Mouse (Mus musculus) MEL (cell line): ENCODE measurements around the gene Sdsl. TPM values are rescaled to one million over a fixed set of nuclear protein-coding genes. Genes with fewer than 3 reads are reported as not detected.

Experiments used
- DNase-seq: peaks from one replicate; pipeline ENCODE4 v3.0.0; 2011; ENCODE audit warnings: low read depth, low spot score
- H3K27ac ChIP-seq: 2 replicates; pipeline ENCODE4 v1.5.1; 2012; ENCODE audit warnings: low read depth, mild to moderate bottlenecking, control low read depth, low read length, moderate library complexity; ENCODE audit not compliant: control insufficient read depth
- H3K27me3 ChIP-seq, 2 experiments: fragments of 150-350 bp in 1 of 2; sonication (generic) in 1 of 2; 2 replicates each; pipeline ENCODE4 v1.6.1; 2012; ENCODE audit warnings: low read length in 2 of 2, mild to moderate bottlenecking in 2 of 2, improper control_type of control experiment in 1 of 2, moderate library complexity in 1 of 2; ENCODE audit not compliant: insufficient read depth in 2 of 2, control insufficient read depth in 1 of 2
- H3K36me3 ChIP-seq, 2 experiments: 2 replicates each; pipeline ENCODE4 v1.6.1; 2012 to 2014; ENCODE audit warnings: low read length in 2 of 2, improper control_type of control experiment in 1 of 2, inconsistent platforms in 1 of 2, mild to moderate bottlenecking in 1 of 2; ENCODE audit not compliant: insufficient read depth in 2 of 2, control insufficient read depth in 1 of 2
- H3K4me1 ChIP-seq, 2 experiments: fragments of 150-350 bp in 1 of 2; sonication (generic) in 1 of 2; 2 replicates each; pipeline ENCODE4 v1.6.1; 2012; ENCODE audit warnings: low read length in 2 of 2, improper control_type of control experiment in 1 of 2, mild to moderate bottlenecking in 1 of 2; ENCODE audit not compliant: insufficient read depth in 2 of 2, control insufficient read depth in 1 of 2
- H3K4me3 ChIP-seq, 2 experiments: fragments of 150-350 bp in 1 of 2; sonication (generic) in 1 of 2; 2 replicates each; pipeline ENCODE4 v1.5.1; 2012; ENCODE audit warnings: low read depth in 2 of 2, low read length in 2 of 2, mild to moderate bottlenecking in 2 of 2, moderate library complexity in 2 of 2, control low read depth in 1 of 2, improper control_type of control experiment in 1 of 2; ENCODE audit not compliant: control insufficient read depth in 1 of 2, insufficient read depth in 1 of 2
- H3K79me2 ChIP-seq: 2 replicates; pipeline ENCODE4 v1.6.1; 2012; ENCODE audit warnings: mild to moderate bottlenecking, low read length, moderate library complexity; ENCODE audit not compliant: control insufficient read depth, poor library complexity, insufficient read depth
- H3K9ac ChIP-seq: 2 replicates; pipeline ENCODE4 v1.6.1; 2012; ENCODE audit warnings: low read depth, mild to moderate bottlenecking, control low read depth, low read length, moderate library complexity; ENCODE audit not compliant: control insufficient read depth, poor library complexity, severe bottlenecking
- H3K9me3 ChIP-seq: fragments of 150-350 bp; sonication (generic); replicated peaks from 2 replicates; pipeline ENCODE4 v1.6.1; 2012; ENCODE audit warnings: mild to moderate bottlenecking, low read length, improper control_type of control experiment, moderate library complexity; ENCODE audit not compliant: insufficient read depth
- BHLHE40 ChIP-seq: IDR thresholded peaks from 2 replicates; pipeline ENCODE4 v1.6.1; 2012; ENCODE audit warnings: low read depth, mild to moderate bottlenecking, inconsistent platforms, low read length, improper control_type of control experiment, borderline replicate concordance
- CHD1 ChIP-seq: IDR thresholded peaks from 2 replicates; pipeline ENCODE4 v1.6.1; 2012; ENCODE audit warnings: low read depth, mild to moderate bottlenecking, inconsistent platforms, low read length, improper control_type of control experiment
- CHD2 ChIP-seq: IDR thresholded peaks from 2 replicates; pipeline ENCODE4 v1.6.1; 2011; ENCODE audit warnings: low read length, improper control_type of control experiment
- CTCF ChIP-seq, 3 experiments: IDR thresholded peaks in 2 of 3; conservative IDR thresholded peaks in 1 of 3; 2 replicates each; pipeline ENCODE4 v1.5.1; 2011 to 2012; ENCODE audit warnings: low read length in 3 of 3, low read depth in 2 of 3, mild to moderate bottlenecking in 2 of 3, improper control_type of control experiment in 1 of 3, inconsistent platforms in 1 of 3, mixed read lengths in 1 of 3, moderate library complexity in 1 of 3; ENCODE audit not compliant: control insufficient read depth in 1 of 3, insufficient read depth in 1 of 3, poor library complexity in 1 of 3, severe bottlenecking in 1 of 3
- E2F4 ChIP-seq: IDR thresholded peaks from 2 replicates; pipeline ENCODE4 v1.6.1; 2011; ENCODE audit warnings: low read depth, low read length, improper control_type of control experiment, borderline replicate concordance
- ETS1 ChIP-seq: IDR thresholded peaks from 2 replicates; pipeline ENCODE4 v1.6.1; 2012; ENCODE audit warnings: low read depth, mild to moderate bottlenecking, inconsistent platforms, low read length, improper control_type of control experiment, moderate library complexity
- JUND ChIP-seq: IDR thresholded peaks from 2 replicates; pipeline ENCODE4 v1.6.1; 2011; ENCODE audit warnings: low read depth, mild to moderate bottlenecking, improper control_type of control experiment, low read length
- MAFK ChIP-seq: IDR thresholded peaks from 2 replicates; pipeline ENCODE4 v1.6.1; 2011; ENCODE audit warnings: low read depth, mild to moderate bottlenecking, low read length, improper control_type of control experiment, borderline replicate concordance
- MAX ChIP-seq: IDR thresholded peaks from 2 replicates; pipeline ENCODE4 v1.6.1; 2011; ENCODE audit warnings: low read length, improper control_type of control experiment
- MAZ ChIP-seq: IDR thresholded peaks from 2 replicates; pipeline ENCODE4 v1.6.1; 2012; ENCODE audit warnings: low read depth, mild to moderate bottlenecking, inconsistent platforms, low read length, improper control_type of control experiment
- MXI1 ChIP-seq: IDR thresholded peaks from 2 replicates; pipeline ENCODE4 v1.6.1; 2011; ENCODE audit warnings: mild to moderate bottlenecking, low read depth, low read length, improper control_type of control experiment
- MYB ChIP-seq: IDR thresholded peaks from 2 replicates; pipeline ENCODE4 v1.6.1; 2011; ENCODE audit warnings: mild to moderate bottlenecking, low read depth, low read length, improper control_type of control experiment
- MYC ChIP-seq: IDR thresholded peaks from 2 replicates; pipeline ENCODE4 v1.6.1; 2011; ENCODE audit warnings: low read depth, mild to moderate bottlenecking, low read length, improper control_type of control experiment, moderate library complexity
- NELFE ChIP-seq: IDR thresholded peaks from 2 replicates; pipeline ENCODE4 v1.6.1; 2011; ENCODE audit warnings: low read depth, low read length, improper control_type of control experiment
- POLR2AphosphoS2 ChIP-seq: IDR thresholded peaks from 2 replicates; pipeline ENCODE4 v1.6.1; 2011; ENCODE audit warnings: low read length, improper control_type of control experiment
- RCOR1 ChIP-seq: IDR thresholded peaks from 2 replicates; pipeline ENCODE4 v1.6.1; 2012; ENCODE audit warnings: low read depth, mild to moderate bottlenecking, inconsistent platforms, low read length, improper control_type of control experiment
- SIN3A ChIP-seq: IDR thresholded peaks from 2 replicates; pipeline ENCODE4 v1.6.1; 2012; ENCODE audit warnings: low read length, improper control_type of control experiment, inconsistent platforms
- SMC3 ChIP-seq: IDR thresholded peaks from 2 replicates; pipeline ENCODE4 v1.6.1; 2011; ENCODE audit warnings: low read depth, low read length, improper control_type of control experiment
- TAL1 ChIP-seq: IDR thresholded peaks from 2 replicates; pipeline ENCODE4 v1.6.1; 2012; ENCODE audit warnings: mild to moderate bottlenecking, inconsistent platforms, low read length, moderate library complexity, mixed read lengths
- TBP ChIP-seq: IDR thresholded peaks from 2 replicates; pipeline ENCODE4 v1.8.0; 2011; ENCODE audit warnings: low read depth, low read length, improper control_type of control experiment
- TCF12 ChIP-seq: IDR thresholded peaks from 2 replicates; pipeline ENCODE4 v1.6.1; 2014; ENCODE audit warnings: low read depth, mild to moderate bottlenecking, inconsistent platforms, low read length, improper control_type of control experiment, moderate library complexity
- USF2 ChIP-seq, 2 experiments: IDR thresholded peaks; 2 replicates each; pipeline ENCODE4 v1.6.1; 2011 to 2012; ENCODE audit warnings: improper control_type of control experiment in 2 of 2, low read length in 2 of 2, borderline replicate concordance in 1 of 2, inconsistent platforms in 1 of 2, low read depth in 1 of 2, mild to moderate bottlenecking in 1 of 2; ENCODE audit not compliant: insufficient read depth in 1 of 2
- ZC3H11A ChIP-seq: IDR thresholded peaks from 2 replicates; pipeline ENCODE4 v1.6.1; 2012; ENCODE audit warnings: low read depth, mild to moderate bottlenecking, inconsistent platforms, low read length, improper control_type of control experiment
- ZMIZ1 ChIP-seq: IDR thresholded peaks from 2 replicates; pipeline ENCODE4 v1.6.1; 2012; ENCODE audit warnings: low read depth, mild to moderate bottlenecking, inconsistent platforms, low read length, improper control_type of control experiment, moderate library complexity
- polyA plus RNA-seq, 2 experiments: library from polyadenylated mRNA; stranded (reverse) in 1 of 2; unstranded in 1 of 2; fragments of >175 nt in 1 of 2; fragments of >200 nt in 1 of 2; gene quantifications; 2 replicates each; pipeline versions ENCODE4 v1.2.1 to v1.2.4; 2012; ENCODE audit warnings: low replicate concordance in 2 of 2, low read depth in 1 of 2; ENCODE audit not compliant: insufficient read length in 2 of 2, insufficient read depth in 1 of 2, missing spikeins in 1 of 2
- total RNA-seq: library from RNA; depleted of rRNA; stranded (reverse); fragments of 300-350 nt; gene quantifications from 2 replicates; pipeline ENCODE4 v1.2.3, GENCODE M21; 2012; rRNA removed

The Sdsl gene
- 8.2 and 12.1 TPM in 2 replicates for total RNA-seq
- polyA plus RNA-seq = 10 to 100 TPM in 1 of 2 experiments, not detected in 1; 21.0 TPM

DNA sequence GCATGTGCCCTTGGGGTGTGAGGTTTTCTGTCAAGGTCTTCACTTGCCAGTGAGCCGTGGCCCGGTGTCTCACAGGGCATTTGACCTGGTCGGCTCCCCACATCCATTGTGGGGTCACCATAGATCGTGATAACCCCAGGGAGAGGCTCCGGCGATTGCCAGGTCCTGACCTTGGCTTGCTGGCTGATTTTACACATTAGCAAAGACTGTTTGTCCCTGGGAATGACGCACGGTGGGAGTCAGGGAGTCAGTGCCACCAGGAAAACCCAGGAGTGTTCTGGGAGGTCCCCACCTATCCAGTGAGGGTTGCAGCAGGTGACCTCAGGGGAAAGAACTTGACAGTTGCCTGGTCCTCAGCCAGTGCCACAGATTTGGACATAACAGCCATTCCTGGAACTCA is at the start of gene Sdsl:
TSS of gene Sdsl (minus strand) at position 41 of the 400 bp plus-strand sequence.
- Histone ChIP-seq H3K36me3 (no peaks in the 10 kb centered on the region), H3K27ac (no peak within 1 kb of the TSS), H3K9me3 (no peaks in the 10 kb centered on the region), H3K4me3 (no peak within 1 kb of the TSS), H3K4me1 (peaks cover 0 to 7% of the 10 kb centered on the region in 2 experiments; a peak in 1 of 4 replicates), H3K9ac (no peak within 1 kb of the TSS), H3K27me3 (no peaks in the 10 kb centered on the region), H3K79me2 (no peaks in the 10 kb centered on the region)
- TF ChIP-seq POLR2AphosphoS2 = no peak
- TF ChIP-seq ETS1 = no peak
- no peak for TF ChIP-seq USF2 (IDR thresholded peaks at IDR 0.05; ENCODE audit: borderline replicate concordance in 1 of 2, insufficient read depth in 1 of 2, low read depth in 1 of 2, low read length in 2 of 2)
- no peak for TF ChIP-seq TAL1
- TF ChIP-seq RCOR1 = no peak
- no peak for TF ChIP-seq MAFK
- no peak for TF ChIP-seq SIN3A
- no peak for TF ChIP-seq ZC3H11A
- no peak for TF ChIP-seq TBP
- TF ChIP-seq MYB = no peak
- TF ChIP-seq BHLHE40 = no peak
- TF ChIP-seq CHD2 = no peak
- no peak for DNase-seq

DNA sequence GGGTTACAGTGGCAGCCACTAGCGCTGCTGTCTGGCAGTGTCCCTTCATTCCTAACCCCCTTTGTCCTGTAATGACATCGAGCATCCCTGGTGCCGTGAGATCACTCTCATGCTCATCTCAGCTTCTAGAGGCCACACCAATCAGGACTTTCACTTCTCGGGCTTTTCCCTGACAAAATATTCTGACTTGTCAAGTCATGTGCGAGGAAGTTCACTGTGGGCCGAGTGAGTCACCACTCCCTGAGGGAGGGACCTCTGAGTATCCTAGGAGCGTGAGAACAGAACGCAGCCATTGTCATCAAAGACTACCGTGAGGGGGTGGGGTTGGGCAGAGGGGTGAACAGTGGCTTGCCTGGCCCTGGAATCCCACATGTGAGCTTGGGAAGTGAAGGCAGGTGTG is 44.9 kb upstream of the Sdsl start:
- Histone ChIP-seq H3K9me3 (no peaks in the 10 kb centered on the region), H3K4me3 (no peak overlapping the region), H3K36me3 (no peaks in the 10 kb centered on the region), H3K4me1 (no peaks in the 10 kb centered on the region), H3K79me2 (no peaks in the 10 kb centered on the region), H3K27ac (no peak overlapping the region), H3K27me3 (no peaks in the 10 kb centered on the region), H3K9ac (no peak overlapping the region)
- no peak for TF ChIP-seq MXI1
- no peak for TF ChIP-seq SMC3
- TF ChIP-seq CHD1 = no peak
- TF ChIP-seq RCOR1 = no peak
- no peak for TF ChIP-seq E2F4
- TF ChIP-seq NELFE = no peak
- no peak for TF ChIP-seq MYC
- TF ChIP-seq BHLHE40 = no peak
- TF ChIP-seq ZMIZ1 = no peak
- no peak for TF ChIP-seq MAZ
- no peak for TF ChIP-seq MAX
- TF ChIP-seq MAFK = no peak
- no peak for TF ChIP-seq JUND
- TF ChIP-seq TCF12 = no peak
- TF ChIP-seq CTCF (IDR thresholded peaks at IDR 0.05 in 2 of 3, conservative IDR thresholded peaks at IDR 0.05 in 1 of 3; ENCODE audit: control insufficient read depth in 1 of 3, insufficient read depth in 1 of 3, low read depth in 2 of 3, low read length in 3 of 3, poor library complexity in 1 of 3, severe bottlenecking in 1 of 3) = no peak
- DNase-seq = peak; percentile 20
